Mouse (Mus musculus) ES-CJ7 (cell line): ENCODE measurements around the gene Zswim9.
"Not testable (repeated sequence)": the region's sequence is repeated elsewhere in the genome, so short reads cannot be mapped to it uniquely, and the experiment has no call there.

Source experiments
- DNase-seq: peaks from one replicate; pipeline ENCODE4 v3.0.0; 2011; ENCODE audit warnings: low read depth, low spot score

Gene Zswim9

DNA sequence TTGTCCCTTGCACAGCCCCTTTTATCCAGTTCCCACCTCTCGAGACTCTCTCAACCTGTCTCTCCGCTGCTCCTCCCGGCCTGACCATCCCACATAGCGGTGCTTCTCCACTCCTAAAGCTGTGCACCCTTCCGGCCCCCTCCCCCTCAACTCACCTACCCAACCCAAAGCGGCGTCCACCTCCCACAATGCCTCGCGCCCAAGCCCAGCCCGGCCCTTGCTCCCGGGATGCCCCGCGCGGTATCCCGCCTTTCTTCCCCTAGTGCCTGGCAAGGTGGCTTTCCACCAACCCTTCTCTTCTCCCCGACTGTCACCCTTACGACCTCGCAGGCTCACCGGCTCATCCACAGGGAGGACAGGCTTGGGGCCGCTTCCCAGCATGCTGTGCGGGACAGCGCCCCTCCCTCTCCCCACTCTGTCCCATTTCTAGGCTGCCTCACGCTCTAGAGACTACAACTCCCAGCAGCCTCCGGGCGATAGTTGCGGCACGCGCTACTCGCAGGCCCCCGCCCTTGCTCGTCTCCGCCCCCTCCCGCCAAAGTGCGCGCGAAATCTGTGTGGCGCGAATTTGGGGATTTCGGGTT is at the start of gene Zswim9:
TSS of gene Zswim9 (minus strand) at position 414 of the 584 bp plus-strand sequence.
- peak; percentile 96 for DNase-seq

DNA sequence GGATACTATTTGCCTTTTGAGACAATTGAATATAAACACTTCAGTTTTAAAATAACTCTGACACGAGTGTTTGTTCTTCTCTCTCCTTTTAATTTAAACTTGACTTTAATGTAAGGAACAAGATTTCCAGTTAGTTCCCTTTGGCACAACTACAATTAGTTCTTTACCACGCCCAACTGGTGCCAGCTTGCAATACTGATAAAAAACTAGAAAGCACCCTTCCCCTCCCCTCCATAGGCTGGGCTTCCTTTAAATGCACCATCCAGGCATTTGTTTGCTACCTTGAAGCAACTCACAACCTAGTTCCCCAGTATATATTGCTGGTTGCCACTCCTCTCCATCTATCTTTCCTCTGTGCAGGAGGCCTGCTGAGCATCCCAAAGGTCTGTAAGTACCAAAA is 45.8 kb upstream of the Zswim9 start, which contains the start of gene Pla2g4c:
TSS of gene Pla2g4c (plus strand) at position 340 of the 400 bp plus-strand sequence.
- no peak for DNase-seq

DNA sequence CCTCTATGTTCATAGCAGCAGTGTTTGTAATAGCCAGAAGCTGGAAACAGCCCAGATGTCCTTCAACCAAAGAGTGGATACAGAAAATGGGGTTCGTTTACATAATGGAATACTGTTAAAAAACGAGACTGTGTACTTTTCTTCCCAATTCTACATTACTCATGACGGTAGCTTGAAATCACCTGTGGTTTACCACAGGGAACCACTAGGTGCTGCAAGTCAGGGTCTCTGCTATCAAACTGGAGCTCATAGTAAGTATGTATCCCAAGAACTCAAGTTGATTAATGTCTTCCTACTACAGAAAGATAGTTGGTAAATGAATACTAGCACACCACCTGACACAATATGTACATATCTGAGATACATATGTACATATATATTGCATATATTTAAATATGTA is 42.9 kb upstream of the Zswim9 start:
- DNase-seq = no peak

DNA sequence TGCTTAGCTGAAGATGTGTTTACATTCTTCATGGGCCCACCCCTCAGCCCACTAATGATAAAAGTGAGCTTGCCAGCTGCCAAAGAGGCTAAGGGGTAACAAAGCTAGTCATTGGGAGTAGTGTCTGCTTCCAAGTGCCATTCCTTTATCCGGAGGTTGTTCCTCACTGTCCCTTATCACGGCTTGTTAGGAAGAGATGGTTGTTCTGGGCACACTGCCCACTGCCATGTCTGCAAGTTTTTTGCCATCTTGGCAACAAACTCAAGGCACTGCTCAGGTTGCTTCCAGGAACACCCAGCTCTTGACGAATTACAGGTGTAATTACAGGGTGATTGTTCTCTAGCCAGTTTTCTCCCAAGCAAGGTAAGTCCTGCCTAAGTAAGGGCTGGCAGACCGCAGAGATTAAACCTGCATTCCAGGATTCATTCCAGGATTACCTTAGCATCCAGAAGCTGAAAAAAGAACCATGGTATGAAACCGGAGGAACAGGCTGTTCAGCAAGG is 35.6 kb upstream of the Zswim9 start:
- no peak for DNase-seq

DNA sequence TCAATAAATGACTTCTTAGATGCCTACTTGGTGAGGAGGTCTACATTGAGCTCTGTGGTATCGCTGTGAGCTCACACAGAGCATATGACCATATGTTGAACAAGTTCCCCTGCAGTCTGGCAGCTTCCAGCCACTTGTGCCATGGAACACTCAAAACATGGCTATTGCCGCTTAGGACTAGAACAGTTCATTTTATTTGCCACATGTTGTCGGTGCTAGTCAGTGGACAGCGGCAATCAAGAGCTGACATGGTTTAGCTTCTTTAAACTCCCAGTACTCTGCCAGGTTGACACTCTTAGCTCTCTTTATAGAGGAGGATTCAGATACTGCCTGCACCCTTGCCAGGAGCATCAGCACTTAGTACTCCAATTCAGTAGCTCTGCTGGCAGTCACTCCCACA is 32.9 kb upstream of the Zswim9 start:
- DNase-seq = peak; percentile 47

DNA sequence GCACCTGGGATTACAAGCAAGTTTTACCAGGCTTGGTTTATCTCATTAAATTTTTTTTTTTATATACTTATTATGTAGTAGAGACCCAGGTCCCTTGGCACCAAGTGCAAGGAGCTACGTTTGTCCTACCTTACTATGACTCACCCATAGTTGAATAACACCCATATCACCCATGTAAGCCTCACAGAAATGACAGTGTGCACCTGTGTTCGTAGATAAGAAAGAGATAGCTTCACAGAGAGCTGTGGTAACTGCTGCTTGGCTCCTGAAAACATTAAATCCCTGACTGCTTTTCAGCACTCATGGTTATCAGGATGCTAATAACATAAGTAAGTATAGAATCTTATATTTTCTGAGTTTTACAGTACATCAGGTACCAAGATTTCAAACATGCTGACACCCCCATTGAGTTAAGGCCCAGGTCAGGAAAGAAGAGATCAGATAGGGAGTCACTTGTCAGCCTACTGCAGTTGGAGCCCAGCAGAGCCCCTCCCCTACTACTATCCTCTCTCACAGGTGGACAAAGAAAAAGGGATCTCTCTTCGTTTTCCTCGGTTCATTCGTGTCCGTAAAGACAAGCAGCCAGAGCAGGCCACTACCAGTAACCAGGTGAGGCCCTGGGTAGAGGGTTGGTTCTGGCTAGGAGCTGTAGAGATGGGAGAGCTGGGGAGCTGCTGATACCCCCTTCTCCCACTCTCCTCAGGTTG is 32.1 kb upstream of the Zswim9 start:
- no peak for DNase-seq

DNA sequence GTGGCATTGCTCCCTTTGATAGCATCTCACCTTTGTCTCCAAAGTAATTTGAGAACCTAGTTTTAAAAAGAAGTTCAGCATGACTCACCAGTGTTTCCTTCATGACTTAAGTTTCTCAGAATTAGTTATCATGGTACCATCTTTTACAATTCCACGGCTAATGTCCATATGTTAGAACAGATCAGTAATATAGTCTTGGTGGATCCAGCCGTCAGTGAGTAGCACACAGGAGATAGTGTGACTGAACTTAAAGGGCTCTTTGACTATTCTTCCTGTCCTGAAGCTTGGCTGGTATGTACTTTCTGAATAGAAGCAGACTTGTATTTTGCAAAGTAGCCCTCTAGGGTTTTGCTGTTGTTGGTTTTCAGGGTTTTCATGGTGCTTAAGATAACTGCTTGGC is 30.9 kb upstream of the Zswim9 start:
- no peak for DNase-seq

DNA sequence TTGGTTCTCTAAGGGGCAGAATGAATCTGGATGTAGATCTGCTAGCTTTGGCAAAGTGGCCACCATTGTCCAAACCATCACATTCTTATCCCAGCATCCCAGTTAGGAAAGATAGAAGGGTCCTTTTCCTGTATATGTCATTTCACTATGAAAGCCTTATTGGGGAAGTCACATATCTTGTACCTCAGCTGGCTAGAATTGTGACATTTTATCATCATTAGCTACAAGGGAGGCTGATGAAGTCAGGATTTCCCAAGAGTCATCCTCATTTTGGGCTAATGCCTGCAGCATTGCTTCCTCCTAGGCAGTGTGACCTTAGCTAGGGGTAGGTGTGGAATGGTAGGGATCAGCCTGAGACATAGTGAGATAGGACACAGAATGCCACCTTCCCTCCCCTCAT is 24.9 kb upstream of the Zswim9 start:
- no peak for DNase-seq

DNA sequence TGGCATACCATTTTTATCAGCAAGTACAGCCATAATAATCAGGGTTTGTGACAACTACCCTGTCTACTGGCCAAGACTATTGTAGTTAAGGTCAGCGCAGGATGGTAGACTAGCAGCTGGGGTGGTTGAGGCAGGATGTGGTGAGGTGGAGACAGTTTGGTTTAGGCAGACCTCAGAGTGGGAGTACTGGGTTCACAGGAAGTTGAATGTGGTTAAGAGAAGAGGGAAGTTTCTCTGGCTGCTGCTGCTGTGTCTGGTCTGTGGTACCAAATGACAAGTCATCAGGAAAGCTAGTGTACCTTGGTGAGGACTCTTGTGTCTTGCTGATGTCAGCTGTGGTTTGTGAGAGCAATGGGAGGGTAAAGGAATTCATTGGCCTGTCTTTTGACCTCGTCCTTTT is 24.3 kb upstream of the Zswim9 start:
- DNase-seq = no peak

DNA sequence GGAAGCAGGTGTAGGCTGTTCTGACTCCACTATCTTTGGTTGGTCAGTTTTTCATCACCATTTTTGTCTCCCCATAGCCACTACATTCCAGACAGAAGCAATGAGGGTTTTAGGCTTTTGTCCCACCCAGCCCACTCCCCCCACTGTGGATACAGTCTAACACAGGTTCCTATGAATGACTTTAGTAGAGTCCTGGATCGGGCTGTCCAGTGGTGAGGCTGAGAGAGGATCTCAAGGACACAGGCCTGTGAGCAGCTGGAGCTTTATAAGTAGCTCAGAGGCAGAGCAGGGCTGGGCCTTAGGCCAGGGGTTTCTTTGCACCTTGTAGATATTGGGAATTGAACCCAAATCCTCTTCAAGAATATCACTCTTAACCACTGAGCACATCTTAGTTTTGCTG is 23.1 kb upstream of the Zswim9 start:
- DNase-seq = no peak

DNA sequence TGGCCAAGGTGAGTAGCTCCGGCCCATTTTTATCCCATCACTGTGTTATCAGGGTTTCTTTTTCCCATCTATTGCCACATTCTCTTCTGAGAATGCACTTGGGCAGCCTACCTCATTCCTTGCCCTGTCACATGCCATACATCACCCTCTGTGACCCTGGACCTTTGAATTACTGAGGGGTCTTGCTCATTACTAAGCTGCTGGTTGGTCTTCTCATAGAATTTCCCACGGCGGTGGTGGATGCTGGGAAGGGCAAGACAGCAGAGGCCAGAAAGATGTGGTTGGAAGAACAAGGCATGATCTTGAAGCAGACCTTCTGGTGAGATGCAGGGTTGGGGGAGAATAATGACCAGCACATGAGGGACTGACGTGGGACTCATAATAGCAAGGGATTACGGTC is 20.3 kb upstream of the Zswim9 start:
- no peak for DNase-seq

DNA sequence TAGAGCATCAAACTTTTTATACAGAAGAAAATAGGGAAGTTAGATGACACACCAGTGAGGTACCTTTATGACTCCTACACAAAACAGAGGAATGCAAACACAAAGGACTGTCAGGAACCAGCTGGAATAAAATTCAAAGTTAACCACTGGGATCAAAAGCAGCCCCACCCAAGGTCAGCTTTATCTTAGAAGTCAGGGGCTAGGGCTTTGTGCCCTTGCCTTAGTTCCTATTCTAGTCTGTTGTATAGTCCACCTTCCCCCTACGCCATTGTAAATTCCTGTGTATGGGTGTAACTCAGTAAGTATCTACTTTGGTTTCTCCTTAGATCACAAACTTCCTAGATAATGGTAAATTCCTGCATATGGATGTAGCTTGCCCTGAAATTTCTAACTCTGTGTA is 19.1 kb upstream of the Zswim9 start:
- DNase-seq = peak; percentile 87

DNA sequence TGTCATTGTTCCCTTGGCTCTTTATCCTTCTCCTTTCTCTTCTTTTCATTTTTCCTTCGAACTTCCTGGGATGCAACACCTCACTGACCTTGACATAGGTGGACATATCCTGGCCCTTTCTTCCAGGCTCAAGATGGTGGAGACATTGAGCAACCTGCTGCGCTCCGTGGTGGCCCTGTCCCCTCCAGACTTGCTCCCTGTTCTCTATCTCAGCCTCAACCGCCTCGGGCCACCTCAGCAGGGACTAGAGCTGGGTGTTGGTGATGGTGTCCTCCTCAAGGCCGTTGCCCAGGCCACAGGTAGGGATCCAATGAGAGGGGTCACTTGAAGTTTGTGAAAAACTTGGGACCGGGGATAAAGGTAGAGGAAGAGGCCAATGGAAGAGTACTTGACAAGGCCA is 16.7 kb upstream of the Zswim9 start:
- DNase-seq = no peak

DNA sequence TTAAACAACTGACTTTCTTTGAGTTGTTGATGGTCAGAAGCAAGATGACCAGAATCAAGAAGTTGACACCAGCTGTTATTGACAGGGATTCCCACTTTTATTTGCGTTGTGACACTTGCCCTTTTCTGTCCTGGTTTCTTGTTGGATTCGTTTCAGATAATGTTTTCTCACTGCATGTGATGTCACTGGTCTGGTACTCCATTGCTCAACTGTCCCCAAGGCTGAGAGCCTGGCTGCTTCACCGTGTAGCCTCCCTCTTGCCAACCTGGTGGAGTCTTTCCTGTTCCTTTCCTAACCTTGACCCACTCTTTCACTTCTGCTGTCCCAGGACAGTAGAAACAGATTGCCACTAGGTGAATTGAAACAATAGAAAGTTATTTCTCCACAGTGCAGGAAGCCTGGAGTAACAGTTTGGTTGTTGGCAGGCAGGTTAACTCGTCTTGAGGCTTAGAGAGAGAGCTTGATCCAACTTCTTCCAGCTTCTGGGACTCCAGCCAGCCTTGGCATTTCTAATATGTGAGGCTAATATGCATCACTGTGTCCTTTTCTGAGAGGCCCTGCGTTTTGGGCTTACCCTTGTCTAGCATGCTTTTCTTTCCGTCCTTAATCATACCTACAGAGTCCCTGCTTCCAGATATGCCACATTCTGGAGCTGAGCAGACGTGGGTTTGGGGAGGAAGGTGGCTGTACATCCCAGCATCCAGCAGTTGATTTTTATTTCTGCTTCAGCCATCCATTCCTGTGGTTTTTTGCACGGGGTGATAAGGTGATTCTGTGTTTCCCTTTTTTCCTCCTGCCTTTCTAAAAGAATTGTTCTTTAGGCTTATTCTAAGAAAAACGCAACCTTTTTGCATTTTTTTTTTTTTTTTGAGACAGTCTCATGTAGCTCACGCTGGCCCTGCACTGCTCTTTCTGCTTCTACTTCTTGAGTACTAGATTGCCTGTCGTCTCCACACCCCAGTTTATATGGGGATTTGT is 15.6 kb upstream of the Zswim9 start:
- no peak for DNase-seq

DNA sequence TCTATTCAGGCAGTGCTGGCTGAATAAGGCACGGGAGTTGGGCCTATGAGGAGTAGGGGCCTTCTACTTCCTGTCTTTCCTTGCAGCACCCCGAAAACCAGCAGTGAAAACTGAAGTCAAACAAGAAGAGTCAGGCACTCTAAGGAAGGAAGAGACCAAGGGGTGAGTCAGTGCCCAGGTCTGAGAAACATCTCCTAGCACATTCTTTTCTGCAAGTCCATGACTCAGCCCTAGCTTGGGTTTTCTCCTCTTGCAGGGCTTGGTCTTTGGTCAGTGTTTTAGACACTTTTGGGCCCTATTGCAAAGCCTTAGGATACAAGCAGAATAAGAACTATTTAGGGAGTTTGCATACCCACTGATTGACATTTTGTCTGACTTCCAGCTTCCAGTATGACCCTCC is 12.8 kb upstream of the Zswim9 start:
- no peak for DNase-seq

DNA sequence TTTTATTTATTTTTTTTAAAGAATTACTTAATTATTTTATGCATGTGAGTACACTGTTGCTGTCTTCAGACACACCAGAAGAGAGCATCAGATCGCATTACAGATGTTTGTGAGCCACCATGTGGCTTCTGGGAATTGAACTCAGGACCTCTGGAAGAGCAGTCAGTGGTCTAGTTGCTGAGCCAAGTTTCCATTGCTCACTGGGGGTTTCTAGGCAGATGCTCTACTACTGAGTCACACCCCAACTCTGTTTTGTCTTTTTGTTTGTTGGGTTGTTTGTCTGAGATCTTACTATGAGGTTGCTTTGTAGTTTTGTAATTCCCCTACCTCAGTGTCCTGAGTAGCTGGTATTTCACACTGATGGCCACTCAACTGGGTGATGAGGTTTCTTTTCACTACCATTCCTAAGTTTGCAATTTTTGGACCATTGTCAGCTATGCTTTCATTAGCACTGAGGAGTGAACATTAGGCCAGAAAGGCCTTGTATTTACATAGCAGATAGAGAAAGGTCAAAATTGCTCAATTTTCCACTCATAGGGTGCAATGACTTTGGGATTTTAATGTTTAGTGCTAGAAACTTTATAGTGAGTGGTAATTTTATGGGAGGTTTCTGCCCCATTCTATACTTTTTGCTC is 11.6 kb upstream of the Zswim9 start:
- DNase-seq = no peak

DNA sequence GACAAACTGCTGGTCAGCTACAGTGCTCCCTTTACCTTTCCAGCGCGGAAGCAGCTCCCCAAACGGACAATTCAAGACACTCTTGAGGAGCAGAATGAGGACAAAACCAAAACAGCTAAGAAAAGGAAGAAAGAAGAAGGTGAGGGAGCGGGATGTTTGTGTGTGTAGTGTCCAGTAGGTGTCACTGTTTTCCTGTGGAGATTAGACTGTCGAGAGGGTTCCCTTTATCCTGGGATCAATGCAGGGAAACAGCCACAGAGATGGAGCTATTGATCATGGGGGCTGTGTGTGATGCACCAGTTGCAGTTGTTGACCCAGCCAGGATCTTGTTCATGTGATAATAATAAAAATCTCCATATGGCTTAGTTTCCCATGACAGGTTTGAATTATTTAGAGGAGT is 10.1 kb upstream of the Zswim9 start:
- peak; percentile 55 for DNase-seq

DNA sequence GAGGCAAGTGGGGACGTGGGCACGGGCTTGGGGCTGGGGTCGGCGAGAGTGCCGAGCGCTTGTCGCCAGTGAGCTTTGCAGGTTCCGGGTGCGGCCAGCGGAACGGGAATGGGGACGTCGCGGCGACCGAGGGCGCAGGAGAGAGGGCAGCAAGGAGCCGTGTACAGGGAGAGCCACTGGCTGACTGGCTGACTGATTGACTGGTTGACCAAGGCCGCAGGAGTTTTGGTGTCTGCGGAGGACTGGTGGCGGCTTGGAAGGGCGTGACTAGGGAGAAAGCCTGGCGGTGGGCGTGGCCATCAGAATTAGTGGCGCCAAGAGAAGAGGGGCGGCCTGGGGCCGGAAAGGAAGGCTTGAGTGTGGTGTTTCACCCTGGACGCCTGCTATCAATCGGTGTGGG is 436 bp upstream of the Zswim9 start:
- DNase-seq = not testable (repeated sequence)

DNA sequence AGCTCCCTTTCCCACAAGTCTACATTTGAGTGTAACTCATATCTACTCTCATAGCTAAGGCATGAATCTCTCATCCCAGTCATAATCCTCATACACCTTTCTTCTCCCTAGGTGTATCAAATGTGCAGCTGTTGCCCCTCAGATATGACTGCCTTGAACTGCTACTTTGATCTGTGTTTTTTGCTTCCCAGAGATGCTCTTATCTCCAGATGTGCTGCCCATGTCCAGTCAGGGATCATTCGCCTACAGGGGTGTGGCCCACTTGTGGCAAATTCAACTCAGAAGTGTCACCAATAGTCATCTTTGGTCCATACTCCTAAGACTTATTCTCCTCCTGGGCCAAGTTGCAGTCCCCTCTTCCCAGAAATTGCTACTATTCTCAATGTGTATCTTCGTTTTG is 688 bp downstream of the Zswim9 start:
- no peak for DNase-seq

DNA sequence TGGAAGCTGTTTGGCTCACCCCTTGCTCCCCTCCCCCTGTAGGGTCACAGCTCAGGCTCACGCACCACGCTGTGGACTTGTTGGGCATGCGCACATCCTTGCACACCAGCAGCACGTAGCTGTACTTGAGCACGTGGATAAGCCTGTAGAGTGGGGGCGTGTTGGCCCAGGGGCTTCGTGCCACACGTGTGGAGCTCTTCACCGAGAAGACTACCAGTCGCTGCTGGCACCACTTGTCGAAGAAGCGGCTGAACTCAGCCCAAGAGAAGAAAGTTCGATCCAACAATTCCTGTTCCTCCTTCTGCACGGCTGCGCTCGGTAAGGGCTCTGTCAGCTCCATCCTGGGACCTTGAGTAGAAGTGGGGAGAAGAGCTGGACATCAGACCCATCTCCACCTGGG is 1.4 kb downstream of the Zswim9 start, which contains the start of gene Lig1:
TSS of gene Lig1 (plus strand) at position 203 of the 400 bp plus-strand sequence.
- peak; percentile 19 for DNase-seq

DNA sequence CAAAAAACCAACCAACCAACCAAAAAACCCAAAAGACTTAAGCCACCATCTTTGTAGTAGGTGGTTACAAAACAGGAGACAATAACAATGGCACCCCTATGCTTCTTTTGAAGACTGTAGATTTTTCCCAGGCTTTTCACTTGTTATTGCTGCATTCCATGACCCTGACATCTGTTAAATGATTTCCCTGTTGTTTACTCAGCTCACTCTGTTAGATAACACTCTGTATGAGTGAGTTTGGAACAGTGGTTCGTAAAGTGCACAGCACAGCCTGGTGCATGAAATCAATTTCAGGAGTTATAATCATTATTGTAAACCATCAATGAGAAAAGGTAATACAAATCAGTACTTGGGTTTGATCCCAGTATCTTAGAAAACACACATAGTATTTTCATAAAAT is 6.8 kb downstream of the Zswim9 start:
- DNase-seq = no peak

DNA sequence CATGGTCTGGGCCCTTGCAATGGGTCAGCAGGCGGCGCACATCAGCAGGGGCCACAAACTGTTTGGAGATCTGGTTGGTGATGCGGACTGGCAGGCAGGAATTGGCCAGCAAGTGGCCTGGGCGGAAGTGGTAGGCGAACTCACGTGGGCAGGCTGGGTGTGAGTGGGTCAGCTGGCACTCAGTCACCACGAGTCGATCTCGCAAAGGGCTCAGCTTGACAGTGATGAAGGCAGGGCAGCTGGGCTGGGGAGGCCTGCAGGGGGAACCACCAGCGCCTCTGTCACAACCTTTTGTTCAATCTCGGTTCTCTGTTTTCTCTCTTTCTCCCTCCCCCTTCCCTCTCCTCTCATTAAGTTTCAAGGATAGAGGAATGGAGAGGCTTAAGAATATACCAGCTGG is 9.1 kb downstream of the Zswim9 start:
- DNase-seq = no peak
